Mouse (Mus musculus) intestine, embryonic 16.5 days (tissue): ENCODE measurements at regions not wholly inside any gene's neighbourhood (a gene's known extent, or its start where the extent isn't known, plus 50 kb on each side); places are given as distances from the start of the nearest gene placed in this dataset.

ENCODE experiments used
- ATAC-seq: fragments of 200-750 bp; cut with Nextera tagmentation; 2 replicates; pipeline ENCODE4 v1.8.0; 2017; ENCODE audit warnings: moderate TSS enrichment, moderate library complexity
- H3K27ac ChIP-seq: fragments of 300-500 bp; sonication (generic); 2 replicates; pipeline ENCODE4 v1.5.1; 2014; ENCODE audit warnings: mild to moderate bottlenecking, low read length
- H3K27me3 ChIP-seq: fragments of 300-500 bp; sonication (generic); replicated peaks from 2 replicates; pipeline ENCODE4 v1.6.1; 2014; ENCODE audit warnings: low read length, control low read depth, mixed read lengths; ENCODE audit not compliant: control insufficient read depth, insufficient read depth
- H3K36me3 ChIP-seq: fragments of 300-500 bp; sonication (generic); 2 replicates; pipeline ENCODE4 v1.6.1; 2014; ENCODE audit warnings: low read length, control low read depth; ENCODE audit not compliant: control insufficient read depth, insufficient read depth
- H3K4me1 ChIP-seq: fragments of 300-500 bp; sonication (generic); 2 replicates; pipeline ENCODE4 v1.6.1; 2014; ENCODE audit warnings: low read length, control low read depth, mixed read lengths; ENCODE audit not compliant: control insufficient read depth, insufficient read depth
- H3K4me2 ChIP-seq: fragments of 300-500 bp; sonication (generic); 2 replicates; pipeline ENCODE4 v1.6.1; 2014; ENCODE audit warnings: low read depth, low read length, control low read depth
- H3K4me3 ChIP-seq: fragments of 300-500 bp; sonication (generic); 2 replicates; pipeline ENCODE4 v1.5.1; 2014; ENCODE audit warnings: mild to moderate bottlenecking, low read length
- H3K9ac ChIP-seq: fragments of 300-500 bp; sonication (generic); 2 replicates; pipeline ENCODE4 v1.6.1; 2014; ENCODE audit warnings: low read depth, low read length
- H3K9me3 ChIP-seq: fragments of 300-500 bp; sonication (generic); 2 replicates; pipeline ENCODE4 v1.6.1; 2016; ENCODE audit warnings: low read length, control low read depth; ENCODE audit not compliant: control insufficient read depth
- WGBS: fragments of 180-500 bp; shearing (Covaris S2); extraction: QIAGEN DNeasy Blood & Tissue Kit; methylation state at CpG from one replicate; pipeline ENCODE4 v1.1.7; 2014; 5-methylcytosine and 5-hydroxymethylcytosine counted together

GRCm38 (mm10) chr10:125759171-125759570 lies 206.8 kb upstream of the Lrig3 start:
- no peak for ATAC-seq
- H3K9me3 ChIP-seq = peaks cover 8% of the 10 kb centered on the region; the same call in 1 of the 2 replicates
- H3K36me3 ChIP-seq = no peaks in the 10 kb centered on the region
- WGBS = 94% methylated on average over 3 of the region's 3 CpGs
- H3K9ac ChIP-seq = no peak overlapping the region
- H3K4me3 ChIP-seq = no peak overlapping the region
- H3K27me3 ChIP-seq = no peaks in the 10 kb centered on the region
- H3K27ac ChIP-seq = no peak overlapping the region
- no peak overlapping the region for H3K4me2 ChIP-seq
- no peaks in the 10 kb centered on the region for H3K4me1 ChIP-seq

- Histone ChIP-seq H3K9me3 (peaks cover 8% of the 10 kb centered on the region; the same call in 1 of the 2 replicates), H3K36me3 (no peaks in the 10 kb centered on the region), H3K27me3 (no peaks in the 10 kb centered on the region), H3K4me2 (no peak overlapping the region), H3K4me3 (no peak overlapping the region), H3K4me1 (no peaks in the 10 kb centered on the region), H3K27ac (no peak overlapping the region), H3K9ac (no peak overlapping the region)
- ATAC-seq = no peak
- WGBS = 83% methylated on average over 16 of the region's 16 CpGs
These were observed 203.4 kb upstream of the Lrig3 start for GRCm38 (mm10) chr10:125762367-125763068.

- peak; percentile 73 for ATAC-seq
- Histone ChIP-seq H3K9ac (no peak overlapping the region), H3K4me2 (no peak overlapping the region), H3K27me3 (no peaks in the 10 kb centered on the region), H3K9me3 (peaks cover 8% of the 10 kb centered on the region; the same call in 1 of the 2 replicates), H3K36me3 (no peaks in the 10 kb centered on the region), H3K4me3 (no peak overlapping the region), H3K4me1 (no peaks in the 10 kb centered on the region), H3K27ac (peak overlapping the region; percentile 39; the same call in 1 of the 2 replicates)
- WGBS = 62% methylated on average over 10 of the region's 10 CpGs
These were observed 201.4 kb upstream of the Lrig3 start for GRCm38 (mm10) chr10:125764402-125765102.

GRCm38 (mm10) chr10:125765103-125765820 lies 200.7 kb upstream of the Lrig3 start:
- no peaks in the 10 kb centered on the region for H3K4me1 ChIP-seq
- no peaks in the 10 kb centered on the region for H3K36me3 ChIP-seq
- peak; percentile 71 for ATAC-seq
- 64% methylated on average over 10 of the region's 10 CpGs for WGBS
- H3K27ac ChIP-seq = peak overlapping the region; percentile 39; the same call in 1 of the 2 replicates
- H3K4me2 ChIP-seq = no peak overlapping the region
- H3K9me3 ChIP-seq = peaks cover 8% of the 10 kb centered on the region; the same call in 1 of the 2 replicates
- no peaks in the 10 kb centered on the region for H3K27me3 ChIP-seq
- H3K9ac ChIP-seq = no peak overlapping the region
- no peak overlapping the region for H3K4me3 ChIP-seq

GRCm38 (mm10) chr10:125768281-125768680 lies 197.7 kb upstream of the Lrig3 start:
- Histone ChIP-seq H3K36me3 (no peaks in the 10 kb centered on the region), H3K9ac (no peak overlapping the region), H3K9me3 (no peaks in the 10 kb centered on the region), H3K27me3 (no peaks in the 10 kb centered on the region), H3K4me1 (no peaks in the 10 kb centered on the region), H3K4me3 (no peak overlapping the region), H3K4me2 (no peak overlapping the region), H3K27ac (no peak overlapping the region)
- WGBS = 60% methylated on average over 3 of the region's 3 CpGs
- no peak for ATAC-seq

- H3K4me3 ChIP-seq = no peak overlapping the region
- ATAC-seq = no peak
- 68% methylated on average over 7 of the region's 7 CpGs for WGBS
These were observed 192.4 kb upstream of the Lrig3 start for GRCm38 (mm10) chr10:125773541-125773940.

GRCm38 (mm10) chr10:125782486-125782885 lies 183.5 kb upstream of the Lrig3 start:
- Histone ChIP-seq H3K9ac (no peak overlapping the region), H3K4me3 (no peak overlapping the region), H3K36me3 (no peaks in the 10 kb centered on the region), H3K9me3 (no peaks in the 10 kb centered on the region), H3K27me3 (no peaks in the 10 kb centered on the region), H3K27ac (no peak overlapping the region), H3K4me2 (no peak overlapping the region), H3K4me1 (peaks cover 15% of the 10 kb centered on the region)
- peak; percentile 8; the same call in 1 of the 2 replicates for ATAC-seq
- 27% methylated on average over 6 of the region's 6 CpGs for WGBS

More at GRCm38 (mm10) chr10:125773541-125773940, 192.4 kb upstream of the Lrig3 start:
- H3K9ac ChIP-seq = no peak overlapping the region
- H3K4me1 ChIP-seq = no peaks in the 10 kb centered on the region
- H3K27me3 ChIP-seq = no peaks in the 10 kb centered on the region
- H3K27ac ChIP-seq = no peak overlapping the region
- no peak overlapping the region for H3K4me2 ChIP-seq
- no peaks in the 10 kb centered on the region for H3K9me3 ChIP-seq
- no peaks in the 10 kb centered on the region for H3K36me3 ChIP-seq

- WGBS = 14% methylated on average over 2 of the region's 2 CpGs
- no peaks in the 10 kb centered on the region for H3K27me3 ChIP-seq
- peak overlapping the region; percentile 72; the same call in 1 of the 2 replicates for H3K27ac ChIP-seq
- no peak overlapping the region for H3K9ac ChIP-seq
- H3K9me3 ChIP-seq = no peaks in the 10 kb centered on the region
- peaks cover 15% of the 10 kb centered on the region for H3K4me1 ChIP-seq
- H3K4me3 ChIP-seq = no peak overlapping the region
- no peaks in the 10 kb centered on the region for H3K36me3 ChIP-seq
- peak; percentile 53; the same call in 1 of the 2 replicates for ATAC-seq
- no peak overlapping the region for H3K4me2 ChIP-seq
These were observed 181.1 kb upstream of the Lrig3 start for GRCm38 (mm10) chr10:125784896-125785295.
